Mouse (Mus musculus) erythroblast, embryonic 14.5 days (primary cell): Measurements from ENCODE around the gene Cdiptos. TPM values are rescaled to one million over a fixed set of nuclear protein-coding genes. Genes with fewer than 3 reads are reported as not detected.
A peak's percentile ranks its signal among the peaks of the same experiment; 100 is the strongest.

Experiments used
- H3K27me3 ChIP-seq: 2 replicates; pipeline ENCODE4 v1.6.1; 2012; ENCODE audit warnings: inconsistent platforms; ENCODE audit not compliant: control insufficient read depth
- H3K36me3 ChIP-seq: 2 replicates; pipeline ENCODE4 v1.6.1; 2012; ENCODE audit warnings: mild to moderate bottlenecking, inconsistent platforms; ENCODE audit not compliant: control insufficient read depth
- H3K4me1 ChIP-seq: 2 replicates; pipeline ENCODE4 v1.6.1; 2012; ENCODE audit warnings: inconsistent platforms; ENCODE audit not compliant: control insufficient read depth
- H3K4me3 ChIP-seq: replicated peaks from 2 replicates; pipeline ENCODE3; 2012; ENCODE audit warnings: moderate library complexity, mild to moderate bottlenecking, inconsistent platforms
- H3K9me3 ChIP-seq: 2 replicates; pipeline ENCODE4 v1.6.1; 2012; ENCODE audit warnings: low read length, inconsistent platforms, mixed read lengths; ENCODE audit not compliant: control insufficient read depth
- GATA1 ChIP-seq: IDR thresholded peaks from 2 replicates; pipeline ENCODE4 v1.6.1; 2012; ENCODE audit warnings: low read length, inconsistent platforms, mixed read lengths
- TAL1 ChIP-seq: IDR thresholded peaks from 3 replicates; pipeline ENCODE4 v1.6.1; 2012; ENCODE audit warnings: low read length, inconsistent platforms, mixed read lengths
- polyA plus RNA-seq: library from polyadenylated mRNA; stranded (reverse); fragments of >175 nt; gene quantifications from 2 replicates; pipeline ENCODE4 v1.2.3, GENCODE M21; 2012

Cdiptos gene
- polyA plus RNA-seq, 1 experiment, result not detected

DNA sequence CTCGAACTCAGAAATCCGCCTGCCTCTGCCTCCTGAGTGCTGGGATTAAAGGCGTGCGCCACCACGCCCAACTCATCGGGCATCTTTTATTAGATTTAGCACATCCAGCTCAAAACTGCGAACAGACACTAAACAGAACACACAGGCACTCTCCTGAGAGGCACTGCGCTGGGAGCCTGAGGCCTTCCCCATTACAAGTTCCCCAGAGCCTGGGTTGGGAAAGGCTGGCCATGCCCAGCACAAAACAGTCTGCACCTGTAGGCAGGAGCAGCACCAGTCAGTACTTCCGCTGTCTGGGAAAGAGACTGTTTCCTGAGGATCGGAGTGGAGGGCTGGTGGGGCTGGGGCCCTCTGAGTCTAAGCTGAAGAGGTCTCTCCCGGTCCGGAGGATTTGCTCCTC lies 39.1 kb upstream of the Cdiptos start:
- Histone ChIP-seq H3K27me3 (no peaks in the 10 kb centered on the region), H3K36me3 (peaks cover 45% of the 10 kb centered on the region), H3K9me3 (no peaks in the 10 kb centered on the region), H3K4me3 (peak overlapping the region; percentile 81), H3K4me1 (peaks cover 67% of the 10 kb centered on the region)
- TF ChIP-seq GATA1 (no peak), TAL1 (no peak)

DNA sequence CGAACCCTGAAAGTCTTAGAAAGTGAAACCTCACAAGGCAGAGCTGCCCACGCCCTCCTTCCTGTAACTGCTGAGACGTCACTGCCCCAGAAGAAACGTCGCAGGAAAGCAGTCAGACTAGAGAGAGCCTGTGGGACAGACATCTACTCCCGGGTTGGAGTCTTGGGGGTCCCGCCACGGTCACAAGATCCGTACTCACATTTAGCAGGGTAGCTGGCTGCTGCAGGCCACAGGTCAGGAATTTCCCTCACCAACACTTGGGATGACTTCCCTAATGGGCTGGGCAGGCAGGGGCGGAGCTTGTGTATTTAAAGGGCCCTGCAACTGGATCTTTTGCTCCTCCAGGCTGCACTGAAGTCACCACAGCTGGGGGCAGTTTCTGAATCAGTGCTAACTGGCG lies 38.4 kb upstream of the Cdiptos start, which contains the start of gene Mvp:
TSS of gene Mvp (minus strand) at position 302 of the 400 bp plus-strand sequence.
- H3K36me3 ChIP-seq, result peaks cover 48% of the 10 kb centered on the region
- no peaks in the 10 kb centered on the region for H3K27me3 ChIP-seq
- H3K9me3 ChIP-seq, result no peaks in the 10 kb centered on the region
- peaks cover 73% of the 10 kb centered on the region for H3K4me1 ChIP-seq
- H3K4me3 ChIP-seq, result peak within 1 kb of the TSS; percentile 81
- TF ChIP-seq GATA1, result no peak
- TF ChIP-seq TAL1, result no peak

DNA sequence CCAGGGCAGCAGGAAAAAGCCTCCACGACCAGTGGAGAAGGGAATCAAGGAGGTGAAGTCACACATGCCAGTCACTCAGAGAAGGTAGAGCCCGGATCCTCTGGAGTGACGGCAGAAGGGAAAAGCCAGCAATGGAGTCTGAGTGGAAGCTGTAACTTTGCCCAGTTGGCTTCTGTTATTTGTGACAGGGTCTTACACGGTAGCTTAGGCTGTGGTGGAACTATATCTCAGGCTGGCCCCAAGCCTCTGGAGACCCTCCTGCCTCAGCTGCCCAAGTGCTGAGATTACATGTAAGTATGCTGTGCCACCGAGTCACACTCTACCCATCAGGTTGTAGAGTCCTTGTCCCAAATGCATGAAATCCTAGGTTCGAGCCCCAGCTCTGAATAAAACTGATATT lies 37.5 kb upstream of the Cdiptos start:
- Histone ChIP-seq H3K4me3 (peak overlapping the region; percentile 62), H3K9me3 (no peaks in the 10 kb centered on the region), H3K36me3 (peaks cover 51% of the 10 kb centered on the region), H3K27me3 (no peaks in the 10 kb centered on the region), H3K4me1 (peaks cover 83% of the 10 kb centered on the region)
- TF ChIP-seq TAL1 (no peak), GATA1 (no peak)

DNA sequence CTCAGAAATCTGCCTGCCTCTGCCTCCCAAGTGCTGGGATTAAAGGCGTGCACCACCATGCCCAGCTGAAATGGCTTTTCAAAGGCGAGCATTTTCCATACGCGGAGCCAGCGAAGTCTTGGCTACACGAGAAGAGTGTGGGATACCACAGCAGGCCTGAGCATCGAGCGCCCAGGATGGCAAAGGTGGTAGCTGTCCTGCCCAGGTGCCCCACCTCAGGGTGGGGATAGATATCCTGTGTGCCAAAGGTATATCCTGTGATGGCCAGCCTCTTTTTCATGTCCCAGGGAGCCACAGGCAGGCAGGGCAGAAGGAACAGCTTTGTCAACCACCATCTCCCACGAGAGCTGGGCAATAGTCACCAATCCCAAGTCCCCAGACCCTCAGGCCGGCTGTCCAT lies 36.9 kb upstream of the Cdiptos start:
- no peaks in the 10 kb centered on the region for H3K27me3 ChIP-seq
- no peaks in the 10 kb centered on the region for H3K9me3 ChIP-seq
- H3K4me1 ChIP-seq, result peaks cover 85% of the 10 kb centered on the region
- no peak for TF ChIP-seq TAL1
- no peak for TF ChIP-seq GATA1
- no peak overlapping the region for H3K4me3 ChIP-seq
- peaks cover 51% of the 10 kb centered on the region for H3K36me3 ChIP-seq

DNA sequence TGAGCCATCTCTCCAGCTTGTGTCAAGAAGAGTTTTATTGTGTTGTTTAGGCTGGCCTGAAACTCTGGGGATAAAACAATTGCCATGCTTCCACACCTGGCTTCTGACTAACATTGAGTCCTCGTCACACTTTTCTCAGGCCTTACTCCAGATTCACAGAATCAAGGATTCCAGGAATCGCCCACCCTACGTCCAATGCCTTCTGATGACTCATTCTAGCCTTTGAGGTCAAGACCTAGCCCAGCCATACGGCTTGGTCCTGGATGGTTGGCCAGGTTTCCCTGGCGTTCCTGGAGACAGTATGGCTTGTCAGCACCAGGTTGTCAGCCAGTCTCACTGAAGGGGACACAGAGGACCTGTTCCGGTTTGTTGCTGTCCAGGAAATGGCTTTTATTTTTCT lies 36.5 kb upstream of the Cdiptos start:
- Histone ChIP-seq H3K36me3 (peaks cover 51% of the 10 kb centered on the region), H3K9me3 (no peaks in the 10 kb centered on the region), H3K4me1 (peaks cover 85% of the 10 kb centered on the region), H3K4me3 (no peak overlapping the region), H3K27me3 (no peaks in the 10 kb centered on the region)
- TF ChIP-seq TAL1, result no peak
- TF ChIP-seq GATA1, result no peak

DNA sequence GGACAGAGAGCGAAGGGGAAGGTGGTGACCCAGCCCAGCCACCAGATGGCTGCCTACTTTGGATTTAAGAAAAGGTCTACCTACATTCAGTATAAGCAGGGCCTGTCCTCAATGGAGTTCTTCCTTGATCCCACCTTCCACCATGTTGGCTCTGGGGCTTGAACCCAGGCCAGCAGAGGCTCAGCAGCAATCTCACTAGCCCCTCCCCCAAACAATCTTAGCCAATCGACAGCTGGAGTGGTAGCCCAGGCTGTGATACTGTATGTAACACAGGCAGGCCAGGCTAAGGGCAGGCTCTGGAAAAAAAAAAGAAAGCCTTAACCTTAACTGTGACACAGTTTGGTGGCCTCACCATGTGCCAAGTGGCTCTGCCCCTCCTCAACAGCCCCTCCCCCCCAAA lies 35.8 kb upstream of the Cdiptos start:
- Histone ChIP-seq H3K4me3 (no peak overlapping the region), H3K36me3 (peaks cover 51% of the 10 kb centered on the region), H3K9me3 (no peaks in the 10 kb centered on the region), H3K4me1 (peaks cover 85% of the 10 kb centered on the region), H3K27me3 (no peaks in the 10 kb centered on the region)
- TF ChIP-seq TAL1, result no peak

DNA sequence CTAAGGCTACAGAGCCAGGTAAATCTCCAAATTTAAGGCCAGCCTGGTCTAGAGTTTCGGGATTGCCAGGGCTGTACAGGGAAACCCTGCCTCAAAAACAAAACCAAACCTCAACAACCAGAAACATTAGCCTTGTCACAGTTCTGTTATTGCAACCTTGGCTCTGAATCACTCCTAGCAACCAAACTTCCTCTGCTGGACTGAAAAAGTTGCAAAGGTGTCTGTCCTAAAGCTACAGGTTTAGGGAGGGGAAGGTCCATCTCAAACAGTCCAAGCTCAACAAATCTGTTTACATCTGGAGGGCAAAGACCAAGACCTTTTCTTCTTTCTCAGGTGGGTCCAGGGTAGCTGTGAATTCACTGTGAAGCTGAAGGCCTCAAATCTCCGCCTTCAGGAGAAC lies 35.2 kb upstream of the Cdiptos start:
- H3K36me3 ChIP-seq, result peaks cover 50% of the 10 kb centered on the region
- no peak for TF ChIP-seq TAL1
- no peak for TF ChIP-seq GATA1
- H3K27me3 ChIP-seq, result no peaks in the 10 kb centered on the region
- H3K9me3 ChIP-seq, result no peaks in the 10 kb centered on the region
- H3K4me1 ChIP-seq, result peaks cover 79% of the 10 kb centered on the region
- H3K4me3 ChIP-seq, result no peak overlapping the region

DNA sequence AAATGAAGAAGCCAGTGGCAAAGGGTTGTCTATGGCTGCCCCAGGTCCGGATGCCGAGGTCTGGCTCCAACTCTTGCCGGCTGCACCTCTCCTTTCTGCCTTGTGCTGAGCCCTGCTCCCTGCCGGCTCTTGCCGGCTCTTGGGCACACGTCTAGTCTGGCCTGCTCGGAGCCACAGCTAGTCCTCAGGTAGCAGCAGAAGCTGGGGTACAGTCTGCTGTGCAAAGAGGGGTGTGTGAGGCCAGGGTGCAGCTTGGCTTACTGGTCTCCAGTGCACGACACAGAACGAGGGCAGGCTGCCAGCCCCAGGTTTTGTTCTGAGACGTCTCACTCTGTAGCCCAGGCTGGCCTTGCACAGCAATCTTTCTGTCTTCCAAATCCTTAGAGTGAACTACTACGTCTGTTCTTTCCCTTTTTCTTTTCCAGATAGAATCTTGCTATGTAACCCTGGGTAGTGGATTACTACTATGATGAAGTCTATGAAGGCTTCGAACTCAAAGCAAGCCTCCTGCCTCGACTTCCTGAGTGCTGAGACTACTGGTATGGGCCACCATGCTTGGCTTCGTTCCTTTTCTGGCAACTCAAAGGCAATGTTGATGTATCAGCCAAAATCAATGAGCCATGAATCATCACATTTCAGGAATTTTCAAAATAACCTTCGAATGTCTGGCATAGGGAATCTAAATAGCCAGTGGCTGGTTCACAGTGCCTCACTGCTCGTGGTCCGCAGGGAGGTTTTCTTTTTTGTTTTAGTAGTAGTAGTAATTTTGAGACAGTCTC lies 33.6 kb upstream of the Cdiptos start:
- H3K4me1 ChIP-seq, result peaks cover 68% of the 10 kb centered on the region
- H3K4me3 ChIP-seq, result no peak overlapping the region

DNA sequence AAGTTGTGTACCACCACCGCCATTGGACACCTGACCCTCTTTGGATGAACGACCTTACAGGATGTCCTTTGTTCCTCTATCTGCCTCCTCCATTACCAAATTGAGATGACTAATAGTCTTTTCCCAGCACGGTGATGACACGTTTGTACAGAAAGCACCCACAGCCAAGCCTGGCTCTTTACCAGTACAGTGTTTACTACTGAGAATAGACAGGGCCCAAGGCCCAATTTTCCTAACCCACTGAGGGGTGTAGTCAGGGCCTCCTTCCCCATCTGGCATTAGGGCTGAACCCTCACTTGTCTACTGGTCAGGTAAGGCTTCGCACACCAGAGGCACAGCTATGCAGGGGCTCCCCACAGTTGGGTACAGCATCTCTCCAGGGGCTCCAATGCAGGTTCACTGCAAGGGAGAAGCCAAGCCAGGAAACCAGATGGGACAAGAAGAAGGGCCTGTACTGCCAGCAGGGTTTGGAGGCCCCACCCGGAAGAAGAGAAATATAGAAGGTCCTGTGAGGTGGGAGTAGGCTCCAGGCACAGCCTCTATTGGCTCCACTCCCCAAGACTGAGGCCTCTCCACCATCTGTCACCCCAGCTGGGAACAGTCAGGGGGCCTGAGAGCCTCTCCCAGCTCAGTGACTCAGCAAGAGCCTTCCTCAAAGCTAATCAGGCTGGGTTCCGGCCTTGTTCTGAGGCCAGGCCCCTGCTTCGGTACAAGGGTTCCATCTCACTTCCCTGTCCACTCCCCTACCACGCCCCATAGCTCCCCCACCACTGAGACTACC lies 32.5 kb upstream of the Cdiptos start:
- H3K36me3 ChIP-seq, result peaks cover 26% of the 10 kb centered on the region
- H3K4me1 ChIP-seq, result peaks cover 60% of the 10 kb centered on the region
- no peaks in the 10 kb centered on the region for H3K27me3 ChIP-seq
- TF ChIP-seq TAL1 (no peak), GATA1 (no peak)
- peak overlapping the region; percentile 30 for H3K4me3 ChIP-seq
- H3K9me3 ChIP-seq, result no peaks in the 10 kb centered on the region

More for the DNA sequence above, 33.6 kb upstream of the Cdiptos start:
- H3K9me3 ChIP-seq, result no peaks in the 10 kb centered on the region
- TF ChIP-seq GATA1, result no peak
- peaks cover 35% of the 10 kb centered on the region for H3K36me3 ChIP-seq
- no peaks in the 10 kb centered on the region for H3K27me3 ChIP-seq
